Mouse (Mus musculus) kidney, adult 2 months (tissue): ENCODE measurements around the gene Tra2a.

Experiments
- CTCF ChIP-seq: fragments of 200-500 bp; conservative IDR thresholded peaks from 2 replicates; pipeline ENCODE4 v1.5.1; 2011; ENCODE audit warnings: low read depth, mild to moderate bottlenecking, control low read depth, low read length, moderate library complexity, mixed read lengths; ENCODE audit not compliant: insufficient read depth, insufficient read length
- POLR2A ChIP-seq: fragments of 200-500 bp; IDR thresholded peaks from one replicate; pipeline ENCODE4 v1.6.1; 2011; ENCODE audit warnings: low read depth, low read length, control low read depth

- TF ChIP-seq CTCF (no peak), POLR2A (no peak)
These were observed 27.5 kb downstream of the Tra2a start for GRCm38 (mm10) chr6:49236331-49236730.
